Mouse (Mus musculus) liver, adult 2 months (tissue): Measurements from ENCODE around the gene Rpap3.

Source experiments
- CTCF ChIP-seq: fragments of 200-500 bp; IDR thresholded peaks from 2 replicates; pipeline ENCODE4 v1.5.1; 2011; ENCODE audit warnings: low read depth, low read length, control low read depth
- POLR2A ChIP-seq: fragments of 200-500 bp; IDR thresholded peaks from 2 replicates; pipeline ENCODE4 v1.6.1; 2011; ENCODE audit warnings: low read length, control low read depth; ENCODE audit not compliant: insufficient read depth; ENCODE audit errors: extremely low read depth

GRCm38 (mm10) chr15:97744930-97745329 lies 39.3 kb upstream of the Rpap3 start:
- TF ChIP-seq POLR2A (no peak), CTCF (no peak)
